Mouse (Mus musculus): Measurements from ENCODE around the gene S100pbp. TPM values are rescaled to one million over a fixed set of nuclear protein-coding genes. Genes with fewer than 3 reads are reported as not detected.

S100pbp gene
- polyA plus RNA-seq, 1 experiment from 2014 or later = 20.7 TPM

GRCm38 (mm10) chr4:129172529-129172928 is 17.0 kb downstream of the S100pbp start:
- no peak for ATAC-seq (ENCODE audit: low FRiP score)
- DNase-seq (ENCODE audit: low spot score) = no peak
- no peaks in the 10 kb centered on the region for H3K9me3 ChIP-seq (ENCODE audit: control insufficient read depth, low read length)
- H3K4me1 ChIP-seq (replicated peaks; ENCODE audit: control insufficient read depth, insufficient read depth, low read length) = no peaks in the 10 kb centered on the region
- no peak overlapping the region for H3K9ac ChIP-seq (ENCODE audit: low read depth, low read length)
- H3K4me3 ChIP-seq (ENCODE audit: low read depth, low read length) = no peak overlapping the region
- H3K4me2 ChIP-seq (replicated peaks; ENCODE audit: low read depth, low read length) = no peak overlapping the region
- H3K36me3 ChIP-seq (ENCODE audit: control insufficient read depth, insufficient read depth, low read length) = no peaks in the 10 kb centered on the region
- 88% methylated on average over 1 of the region's 1 CpGs for WGBS
- H3K27ac ChIP-seq (ENCODE audit: low read depth, low read length) = no peak overlapping the region
- H3K27me3 ChIP-seq (ENCODE audit: control insufficient read depth, insufficient read depth, low read length) = no peaks in the 10 kb centered on the region

DNA sequence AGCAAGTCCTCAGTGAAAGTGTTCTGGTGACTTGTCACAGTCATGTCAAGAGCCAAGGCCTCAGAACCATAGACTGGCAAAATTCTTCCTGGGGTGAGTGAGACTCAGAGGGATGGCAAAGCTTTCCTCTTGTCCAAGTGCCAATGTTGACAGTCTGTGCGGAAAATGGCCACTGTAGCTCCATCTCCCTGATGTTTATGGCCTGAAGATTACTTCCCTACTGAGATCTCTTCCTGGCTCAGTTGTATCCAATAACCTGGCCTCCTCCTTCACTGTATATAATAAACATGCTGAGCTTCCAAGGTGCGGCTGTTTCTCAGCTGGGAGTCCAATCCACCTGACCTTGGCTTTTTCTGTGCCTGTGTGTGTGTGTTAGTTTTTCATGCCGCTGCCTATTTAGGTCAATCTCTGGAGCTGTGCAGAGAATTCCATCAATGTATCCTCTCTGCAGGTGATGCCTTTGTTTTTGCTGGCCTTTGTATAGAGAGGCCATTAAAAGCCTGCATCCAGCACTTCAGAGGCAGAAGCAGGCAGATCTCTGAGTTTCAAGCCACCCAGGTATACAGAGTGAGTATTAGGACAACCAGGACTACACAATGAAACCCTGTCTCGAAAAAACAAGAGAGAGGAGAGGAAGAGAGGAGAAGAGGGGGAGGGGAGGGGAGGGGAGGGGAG is 27.8 kb downstream of the S100pbp start:
- DNase-seq (ENCODE audit: low spot score) = no peak
- H3K4me2 ChIP-seq (replicated peaks; ENCODE audit: low read depth, low read length) = no peak overlapping the region
- no peaks in the 10 kb centered on the region for H3K9me3 ChIP-seq (ENCODE audit: control insufficient read depth, low read length)
- H3K36me3 ChIP-seq (ENCODE audit: control insufficient read depth, insufficient read depth, low read length) = no peaks in the 10 kb centered on the region
- H3K4me3 ChIP-seq (ENCODE audit: low read depth, low read length) = no peak overlapping the region
- no peaks in the 10 kb centered on the region for H3K27me3 ChIP-seq (ENCODE audit: control insufficient read depth, insufficient read depth, low read length)
- H3K9ac ChIP-seq (ENCODE audit: low read depth, low read length) = no peak overlapping the region
- no peaks in the 10 kb centered on the region for H3K4me1 ChIP-seq (replicated peaks; ENCODE audit: control insufficient read depth, insufficient read depth, low read length)
- no peak for ATAC-seq (ENCODE audit: low FRiP score)
- WGBS = 88% methylated on average over 3 of the region's 4 CpGs
- no peak overlapping the region for H3K27ac ChIP-seq (ENCODE audit: low read depth, low read length)

DNA sequence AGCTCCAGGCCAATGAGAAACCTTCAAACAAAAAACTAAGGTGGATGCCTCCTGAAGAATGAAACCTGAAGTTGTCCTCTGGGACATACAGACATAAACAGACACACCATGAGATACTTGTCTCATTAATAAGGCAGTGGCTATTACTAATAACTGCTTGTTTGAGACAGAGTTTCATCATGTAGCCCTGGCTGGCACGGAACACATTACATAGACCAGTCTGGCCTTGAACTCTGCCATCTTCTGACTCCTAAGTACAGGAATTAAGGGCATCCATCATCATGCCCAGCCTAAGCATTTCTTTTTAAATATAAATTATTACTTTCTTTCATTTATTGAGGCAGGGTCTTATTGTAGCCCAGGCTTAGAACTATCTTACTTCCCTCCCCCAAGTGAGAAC is 28.5 kb downstream of the S100pbp start:
- H3K9ac ChIP-seq (ENCODE audit: low read depth, low read length) = no peak overlapping the region
- no peaks in the 10 kb centered on the region for H3K4me1 ChIP-seq (replicated peaks; ENCODE audit: control insufficient read depth, insufficient read depth, low read length)
- no peak overlapping the region for H3K4me3 ChIP-seq (ENCODE audit: low read depth, low read length)
- no peaks in the 10 kb centered on the region for H3K36me3 ChIP-seq (ENCODE audit: control insufficient read depth, insufficient read depth, low read length)
- H3K9me3 ChIP-seq (ENCODE audit: control insufficient read depth, low read length) = no peaks in the 10 kb centered on the region
- no peak overlapping the region for H3K27ac ChIP-seq (ENCODE audit: low read depth, low read length)
- ATAC-seq (ENCODE audit: low FRiP score) = no peak
- DNase-seq (ENCODE audit: low spot score) = no peak
- H3K27me3 ChIP-seq (ENCODE audit: control insufficient read depth, insufficient read depth, low read length) = no peaks in the 10 kb centered on the region
- 91% methylated on average over 1 of the region's 1 CpGs for WGBS
- H3K4me2 ChIP-seq (replicated peaks; ENCODE audit: low read depth, low read length) = no peak overlapping the region

DNA sequence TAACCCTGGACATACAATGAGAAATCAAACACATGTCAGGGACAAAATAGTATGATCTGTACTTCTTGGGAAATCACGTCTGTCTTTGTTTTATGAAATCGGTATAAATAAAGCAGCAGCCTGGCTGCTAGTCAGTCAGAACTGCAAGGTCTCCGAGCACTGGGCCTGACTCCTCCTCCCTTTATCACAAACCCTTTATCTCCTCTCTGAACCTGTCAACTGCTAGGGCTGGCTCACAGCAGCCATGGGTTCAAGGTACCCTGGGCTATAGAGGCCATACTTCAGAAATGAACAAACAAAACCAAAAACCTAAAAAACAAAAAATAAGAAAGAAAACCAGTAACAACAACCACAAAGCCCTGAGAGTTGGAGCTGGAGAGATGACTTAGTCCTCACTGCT is 31.0 kb downstream of the S100pbp start:
- Histone ChIP-seq H3K9ac (ENCODE audit: low read depth, low read length) (no peak overlapping the region), H3K9me3 (ENCODE audit: control insufficient read depth, low read length) (no peaks in the 10 kb centered on the region), H3K4me2 (replicated peaks; ENCODE audit: low read depth, low read length) (no peak overlapping the region), H3K36me3 (ENCODE audit: control insufficient read depth, insufficient read depth, low read length) (no peaks in the 10 kb centered on the region), H3K4me3 (ENCODE audit: low read depth, low read length) (no peak overlapping the region), H3K4me1 (replicated peaks; ENCODE audit: control insufficient read depth, insufficient read depth, low read length) (no peaks in the 10 kb centered on the region), H3K27ac (ENCODE audit: low read depth, low read length) (no peak overlapping the region), H3K27me3 (ENCODE audit: control insufficient read depth, insufficient read depth, low read length) (no peaks in the 10 kb centered on the region)
- no peak for DNase-seq (ENCODE audit: low spot score)
- WGBS = 76% methylated on average over 3 of the region's 3 CpGs
- ATAC-seq (ENCODE audit: low FRiP score) = no peak

DNA sequence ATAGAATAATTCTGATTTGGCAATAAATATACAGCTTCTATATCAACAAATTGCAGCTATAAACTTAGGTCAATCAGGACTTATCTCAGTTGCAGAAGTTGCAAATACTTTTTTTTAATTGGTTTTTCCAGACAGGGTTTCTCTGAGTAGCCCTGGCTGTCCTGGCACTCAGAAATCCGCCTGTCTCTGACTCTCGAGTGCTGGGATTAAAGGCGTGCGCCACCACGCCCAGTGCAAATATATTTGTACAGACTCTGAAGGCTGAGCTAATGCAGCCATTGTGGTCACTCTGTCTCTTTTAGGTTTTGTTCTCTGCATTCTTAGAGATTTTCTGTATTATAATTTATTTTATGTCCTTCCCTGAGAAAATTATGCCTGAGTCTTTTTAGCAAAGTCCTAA is 32.0 kb downstream of the S100pbp start:
- Histone ChIP-seq H3K36me3 (ENCODE audit: control insufficient read depth, insufficient read depth, low read length) (no peaks in the 10 kb centered on the region), H3K9ac (ENCODE audit: low read depth, low read length) (no peak overlapping the region), H3K27me3 (ENCODE audit: control insufficient read depth, insufficient read depth, low read length) (no peaks in the 10 kb centered on the region), H3K4me2 (replicated peaks; ENCODE audit: low read depth, low read length) (no peak overlapping the region), H3K9me3 (ENCODE audit: control insufficient read depth, low read length) (no peaks in the 10 kb centered on the region), H3K27ac (ENCODE audit: low read depth, low read length) (no peak overlapping the region), H3K4me1 (replicated peaks; ENCODE audit: control insufficient read depth, insufficient read depth, low read length) (no peaks in the 10 kb centered on the region), H3K4me3 (ENCODE audit: low read depth, low read length) (no peak overlapping the region)
- DNase-seq (ENCODE audit: low spot score) (no peak), ATAC-seq (ENCODE audit: low FRiP score) (no peak)
- WGBS = 97% methylated on average over 5 of the region's 5 CpGs

- Histone ChIP-seq H3K9ac (ENCODE audit: low read depth, low read length) (no peak overlapping the region), H3K27me3 (ENCODE audit: control insufficient read depth, insufficient read depth, low read length) (no peaks in the 10 kb centered on the region), H3K4me1 (replicated peaks; ENCODE audit: control insufficient read depth, insufficient read depth, low read length) (no peaks in the 10 kb centered on the region), H3K4me2 (replicated peaks; ENCODE audit: low read depth, low read length) (no peak overlapping the region), H3K4me3 (ENCODE audit: low read depth, low read length) (no peak overlapping the region), H3K36me3 (ENCODE audit: control insufficient read depth, insufficient read depth, low read length) (no peaks in the 10 kb centered on the region), H3K9me3 (ENCODE audit: control insufficient read depth, low read length) (no peaks in the 10 kb centered on the region), H3K27ac (ENCODE audit: low read depth, low read length) (no peak overlapping the region)
- ATAC-seq (ENCODE audit: low FRiP score) (no peak), DNase-seq (ENCODE audit: low spot score) (no peak)
- 75% methylated on average over 4 of the region's 4 CpGs for WGBS
Observed at GRCm38 (mm10) chr4:129151276-129151811, 38.2 kb downstream of the S100pbp start.

- no peaks in the 10 kb centered on the region for H3K27me3 ChIP-seq (ENCODE audit: control insufficient read depth, insufficient read depth, low read length)
- ATAC-seq (ENCODE audit: low FRiP score) (no peak), DNase-seq (ENCODE audit: low spot score) (no peak)
- WGBS = 72% methylated on average over 1 of the region's 1 CpGs
- H3K9ac ChIP-seq (ENCODE audit: low read depth, low read length) = no peak overlapping the region
- H3K4me1 ChIP-seq (replicated peaks; ENCODE audit: control insufficient read depth, insufficient read depth, low read length) = no peaks in the 10 kb centered on the region
- H3K9me3 ChIP-seq (ENCODE audit: control insufficient read depth, low read length) = no peaks in the 10 kb centered on the region
- H3K36me3 ChIP-seq (ENCODE audit: control insufficient read depth, insufficient read depth, low read length) = no peaks in the 10 kb centered on the region
- no peak overlapping the region for H3K27ac ChIP-seq (ENCODE audit: low read depth, low read length)
- H3K4me2 ChIP-seq (replicated peaks; ENCODE audit: low read depth, low read length) = no peak overlapping the region
- no peak overlapping the region for H3K4me3 ChIP-seq (ENCODE audit: low read depth, low read length)
Observed at GRCm38 (mm10) chr4:129149321-129149720, 40.2 kb downstream of the S100pbp start.

DNA sequence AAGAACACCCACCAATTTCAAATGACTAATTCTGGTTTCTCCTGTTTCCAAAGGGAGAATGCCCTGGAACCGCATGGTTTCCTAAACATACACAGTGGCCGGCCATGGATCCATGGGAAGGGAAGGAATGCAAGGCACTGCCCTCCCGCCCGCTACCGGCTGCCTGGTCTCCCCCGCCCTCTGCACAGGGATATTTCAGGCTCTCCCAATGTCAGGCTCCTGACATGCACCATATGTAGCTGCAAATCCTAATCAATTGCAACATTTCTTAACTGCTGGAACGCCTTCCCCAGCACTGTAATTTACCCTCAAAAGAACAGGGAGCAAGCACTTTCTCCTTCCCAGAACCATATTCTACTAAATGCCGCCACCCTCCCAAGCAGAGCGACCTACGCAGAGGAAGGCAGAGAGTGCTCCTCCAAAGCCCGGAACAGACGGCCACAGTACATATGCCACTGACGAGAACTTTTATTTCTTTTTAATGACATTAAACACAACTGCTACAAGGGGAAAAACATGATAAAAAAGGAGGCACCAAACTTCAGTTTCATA is 41.9 kb downstream of the S100pbp start:
- no peak for ATAC-seq (ENCODE audit: low FRiP score)
- no peaks in the 10 kb centered on the region for H3K9me3 ChIP-seq (ENCODE audit: control insufficient read depth, low read length)
- H3K4me3 ChIP-seq (ENCODE audit: low read depth, low read length) = no peak overlapping the region
- H3K36me3 ChIP-seq (ENCODE audit: control insufficient read depth, insufficient read depth, low read length) = no peaks in the 10 kb centered on the region
- H3K27me3 ChIP-seq (ENCODE audit: control insufficient read depth, insufficient read depth, low read length) = no peaks in the 10 kb centered on the region
- no peak overlapping the region for H3K27ac ChIP-seq (ENCODE audit: low read depth, low read length)
- H3K4me1 ChIP-seq (replicated peaks; ENCODE audit: control insufficient read depth, insufficient read depth, low read length) = no peaks in the 10 kb centered on the region
- 89% methylated on average over 13 of the region's 13 CpGs for WGBS
- no peak overlapping the region for H3K9ac ChIP-seq (ENCODE audit: low read depth, low read length)
- DNase-seq (ENCODE audit: low spot score) = no peak
- no peak overlapping the region for H3K4me2 ChIP-seq (replicated peaks; ENCODE audit: low read depth, low read length)

GRCm38 (mm10) chr4:129146392-129146791 is 43.1 kb downstream of the S100pbp start:
- DNase-seq (ENCODE audit: low spot score) = no peak

More at GRCm38 (mm10) chr4:129146392-129146791, 43.1 kb downstream of the S100pbp start:
- Histone ChIP-seq H3K9ac (ENCODE audit: low read depth, low read length) (no peak overlapping the region), H3K27ac (ENCODE audit: low read depth, low read length) (no peak overlapping the region), H3K4me3 (ENCODE audit: low read depth, low read length) (no peak overlapping the region), H3K36me3 (ENCODE audit: control insufficient read depth, insufficient read depth, low read length) (no peaks in the 10 kb centered on the region), H3K4me1 (replicated peaks; ENCODE audit: control insufficient read depth, insufficient read depth, low read length) (no peaks in the 10 kb centered on the region; the same call in 1 of the 2 replicates), H3K9me3 (ENCODE audit: control insufficient read depth, low read length) (no peaks in the 10 kb centered on the region), H3K27me3 (ENCODE audit: control insufficient read depth, insufficient read depth, low read length) (no peaks in the 10 kb centered on the region), H3K4me2 (replicated peaks; ENCODE audit: low read depth, low read length) (no peak overlapping the region)
- WGBS = 75% methylated on average over 2 of the region's 2 CpGs
- ATAC-seq (ENCODE audit: low FRiP score) = no peak

All from hindbrain, embryonic 11.5 days (tissue).